Mouse (Mus musculus): ENCODE measurements around the gene Exoc3l4.

Exoc3l4 gene

GRCm38 (mm10) chr12:111434745-111435327 is 18.0 kb downstream of the Exoc3l4 start:
- no peak overlapping the region for H3K4me3 ChIP-seq (replicated peaks; ENCODE audit: low read length)
- TF ChIP-seq NANOG (IDR thresholded peaks at IDR 0.05; ENCODE audit: borderline replicate concordance, low read length) (no peak), CTCF (conservative IDR thresholded peaks at IDR 0.05; ENCODE audit: low read length) (no peak), POU5F1 (IDR thresholded peaks at IDR 0.05; ENCODE audit: borderline replicate concordance, low read length) (no peak)
- no peaks in the 10 kb centered on the region for H3K36me3 ChIP-seq (ENCODE audit: insufficient read depth, low read length)
- peaks cover 1% of the 10 kb centered on the region for H3K9me3 ChIP-seq (ENCODE audit: low read length)
- H3K4me1 ChIP-seq (replicated peaks; ENCODE audit: low read depth, low read length) = peaks cover 43% of the 10 kb centered on the region
- H3K27me3 ChIP-seq (ENCODE audit: insufficient read depth, low read length) = peaks cover 80% of the 10 kb centered on the region

- TF ChIP-seq POU5F1 (IDR thresholded peaks at IDR 0.05; ENCODE audit: borderline replicate concordance, low read length) = no peak
- TF ChIP-seq NANOG (IDR thresholded peaks at IDR 0.05; ENCODE audit: borderline replicate concordance, low read length) = no peak
- no peak for TF ChIP-seq CTCF (conservative IDR thresholded peaks at IDR 0.05; ENCODE audit: low read length)
- peaks cover 5% of the 10 kb centered on the region for H3K9me3 ChIP-seq (ENCODE audit: low read length)
- H3K4me3 ChIP-seq (replicated peaks; ENCODE audit: low read length) = no peak overlapping the region
- H3K36me3 ChIP-seq (ENCODE audit: insufficient read depth, low read length) = no peaks in the 10 kb centered on the region
- peaks cover 79% of the 10 kb centered on the region for H3K27me3 ChIP-seq (ENCODE audit: insufficient read depth, low read length)
- H3K4me1 ChIP-seq (replicated peaks; ENCODE audit: low read depth, low read length) = peaks cover 33% of the 10 kb centered on the region
These were observed 19.4 kb downstream of the Exoc3l4 start for GRCm38 (mm10) chr12:111436170-111436569.

- Histone ChIP-seq H3K4me3 (replicated peaks; ENCODE audit: low read length) (no peak overlapping the region), H3K36me3 (ENCODE audit: insufficient read depth, low read length) (no peaks in the 10 kb centered on the region), H3K9me3 (ENCODE audit: low read length) (peaks cover 5% of the 10 kb centered on the region), H3K27me3 (ENCODE audit: insufficient read depth, low read length) (peaks cover 79% of the 10 kb centered on the region), H3K4me1 (replicated peaks; ENCODE audit: low read depth, low read length) (peaks cover 33% of the 10 kb centered on the region)
- no peak for TF ChIP-seq POU5F1 (IDR thresholded peaks at IDR 0.05; ENCODE audit: borderline replicate concordance, low read length)
- no peak for TF ChIP-seq CTCF (conservative IDR thresholded peaks at IDR 0.05; ENCODE audit: low read length)
- TF ChIP-seq NANOG (IDR thresholded peaks at IDR 0.05; ENCODE audit: borderline replicate concordance, low read length) = no peak
These were observed 19.8 kb downstream of the Exoc3l4 start for GRCm38 (mm10) chr12:111436640-111437039.

- Histone ChIP-seq H3K27me3 (ENCODE audit: insufficient read depth, low read length) (peaks cover 79% of the 10 kb centered on the region), H3K36me3 (ENCODE audit: insufficient read depth, low read length) (no peaks in the 10 kb centered on the region), H3K9me3 (ENCODE audit: low read length) (peaks cover 5% of the 10 kb centered on the region), H3K4me3 (replicated peaks; ENCODE audit: low read length) (no peak overlapping the region), H3K4me1 (replicated peaks; ENCODE audit: low read depth, low read length) (peaks cover 33% of the 10 kb centered on the region)
- TF ChIP-seq POU5F1 (IDR thresholded peaks at IDR 0.05; ENCODE audit: borderline replicate concordance, low read length) = no peak
- TF ChIP-seq NANOG (IDR thresholded peaks at IDR 0.05; ENCODE audit: borderline replicate concordance, low read length) = no peak
- no peak for TF ChIP-seq CTCF (conservative IDR thresholded peaks at IDR 0.05; ENCODE audit: low read length)
These were observed 20.5 kb downstream of the Exoc3l4 start for GRCm38 (mm10) chr12:111437222-111437900.

- Histone ChIP-seq H3K4me1 (replicated peaks; ENCODE audit: low read depth, low read length) (peaks cover 36% of the 10 kb centered on the region), H3K4me3 (replicated peaks; ENCODE audit: low read length) (no peak overlapping the region), H3K27me3 (ENCODE audit: insufficient read depth, low read length) (peaks cover 88% of the 10 kb centered on the region), H3K9me3 (ENCODE audit: low read length) (peaks cover 5% of the 10 kb centered on the region), H3K36me3 (ENCODE audit: insufficient read depth, low read length) (no peaks in the 10 kb centered on the region)
- TF ChIP-seq CTCF (conservative IDR thresholded peaks at IDR 0.05; ENCODE audit: low read length) (no peak), POU5F1 (IDR thresholded peaks at IDR 0.05; ENCODE audit: borderline replicate concordance, low read length) (no peak), NANOG (IDR thresholded peaks at IDR 0.05; ENCODE audit: borderline replicate concordance, low read length) (no peak)
These were observed 22.0 kb downstream of the Exoc3l4 start for GRCm38 (mm10) chr12:111438850-111439249.

GRCm38 (mm10) chr12:111440701-111441373 is 24.0 kb downstream of the Exoc3l4 start:
- TF ChIP-seq CTCF (conservative IDR thresholded peaks at IDR 0.05; ENCODE audit: low read length) (no peak), POU5F1 (IDR thresholded peaks at IDR 0.05; ENCODE audit: borderline replicate concordance, low read length) (no peak), NANOG (IDR thresholded peaks at IDR 0.05; ENCODE audit: borderline replicate concordance, low read length) (no peak)
- Histone ChIP-seq H3K27me3 (ENCODE audit: insufficient read depth, low read length) (peaks cover 93% of the 10 kb centered on the region), H3K36me3 (ENCODE audit: insufficient read depth, low read length) (no peaks in the 10 kb centered on the region), H3K9me3 (ENCODE audit: low read length) (peaks cover 5% of the 10 kb centered on the region), H3K4me3 (replicated peaks; ENCODE audit: low read length) (no peak overlapping the region), H3K4me1 (replicated peaks; ENCODE audit: low read depth, low read length) (peaks cover 36% of the 10 kb centered on the region)

- Histone ChIP-seq H3K4me1 (replicated peaks; ENCODE audit: low read depth, low read length) (peaks cover 43% of the 10 kb centered on the region), H3K4me3 (replicated peaks; ENCODE audit: low read length) (no peak overlapping the region), H3K27me3 (ENCODE audit: insufficient read depth, low read length) (peaks cover 93% of the 10 kb centered on the region), H3K9me3 (ENCODE audit: low read length) (peaks cover 5% of the 10 kb centered on the region), H3K36me3 (ENCODE audit: insufficient read depth, low read length) (no peaks in the 10 kb centered on the region)
- TF ChIP-seq CTCF (conservative IDR thresholded peaks at IDR 0.05; ENCODE audit: low read length) (no peak), NANOG (IDR thresholded peaks at IDR 0.05; ENCODE audit: borderline replicate concordance, low read length) (no peak), POU5F1 (IDR thresholded peaks at IDR 0.05; ENCODE audit: borderline replicate concordance, low read length) (no peak)
These were observed 24.7 kb downstream of the Exoc3l4 start for GRCm38 (mm10) chr12:111441523-111441922.

- Histone ChIP-seq H3K27me3 (ENCODE audit: insufficient read depth, low read length) (peaks cover 94% of the 10 kb centered on the region), H3K36me3 (ENCODE audit: insufficient read depth, low read length) (no peaks in the 10 kb centered on the region), H3K4me3 (replicated peaks; ENCODE audit: low read length) (peak within 1 kb of the TSS; percentile 72), H3K4me1 (replicated peaks; ENCODE audit: low read depth, low read length) (peaks cover 46% of the 10 kb centered on the region), H3K9me3 (ENCODE audit: low read length) (peaks cover 5% of the 10 kb centered on the region)
- no peak for TF ChIP-seq NANOG (IDR thresholded peaks at IDR 0.05; ENCODE audit: borderline replicate concordance, low read length)
- no peak for TF ChIP-seq POU5F1 (IDR thresholded peaks at IDR 0.05; ENCODE audit: borderline replicate concordance, low read length)
- no peak for TF ChIP-seq CTCF (conservative IDR thresholded peaks at IDR 0.05; ENCODE audit: low read length)
These were observed 25.6 kb downstream of the Exoc3l4 start, which contains the start of gene Tnfaip2 for GRCm38 (mm10) chr12:111442309-111443010. Gene Tnfaip2, plus strand, starts transcription at chr12:111442469.

Data from E14TG2a.4 (cell line).